Mouse (Mus musculus) lung, postnatal 25 days (tissue): Measurements from ENCODE around the gene Fbxo46.
A peak's percentile ranks its signal among the peaks of the same experiment; 100 is the strongest.

ENCODE experiments used
- DNase-seq: peaks from one replicate; pipeline ENCODE4 v3.0.0; 2022; ENCODE audit warnings: low spot score

Fbxo46 gene

GRCm38 (mm10) chr7:19093174-19093521, 26.5 kb upstream of the Fbxo46 start:
- DNase-seq = peak; percentile 89

DNA sequence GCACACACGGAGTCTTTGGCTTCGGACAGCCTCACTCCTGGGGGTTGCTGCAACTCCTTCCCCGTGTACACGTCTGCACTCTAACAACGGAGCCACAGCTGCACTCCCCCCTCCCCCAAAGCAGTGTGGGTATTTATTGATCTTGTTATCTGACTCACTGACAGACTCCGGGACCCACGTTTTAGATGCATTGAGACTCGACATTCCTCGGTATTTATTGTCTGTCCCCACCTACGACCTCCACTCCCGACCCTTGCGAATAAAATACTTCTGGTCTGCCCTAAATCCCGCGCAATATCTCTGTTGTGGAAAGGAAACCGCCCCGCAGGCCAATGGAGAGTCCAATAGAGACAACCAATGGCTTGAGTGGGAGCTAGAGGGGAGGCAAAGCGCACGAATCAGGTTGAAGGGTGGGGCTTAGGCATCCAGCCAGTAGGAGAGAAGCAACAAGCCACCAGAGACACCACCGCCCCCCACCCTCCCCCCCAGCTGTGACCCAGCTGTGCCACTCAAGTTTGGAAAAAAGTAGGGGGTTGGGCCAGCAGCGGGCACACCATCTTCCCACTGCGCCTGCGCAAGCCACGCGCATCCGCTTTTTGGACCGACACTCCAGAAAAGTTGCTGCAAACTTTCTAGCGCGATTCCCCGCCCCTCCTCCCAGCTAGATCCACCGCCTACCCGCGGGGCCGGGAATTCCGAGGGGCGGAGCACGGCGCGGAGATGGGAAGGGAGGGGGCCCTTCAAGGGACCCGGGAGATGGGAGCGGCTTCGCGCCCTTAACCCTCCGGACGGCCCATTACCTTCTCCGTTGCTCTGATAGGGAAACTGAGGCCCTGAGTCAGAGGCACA, 25.9 kb upstream of the Fbxo46 start:
- peak; percentile 97 for DNase-seq

GRCm38 (mm10) chr7:19094471-19094825, 25.2 kb upstream of the Fbxo46 start, which contains the start of gene Six5:
Gene Six5, plus strand, starts transcription at chr7:19094594.
- DNase-seq = peak; percentile 23

GRCm38 (mm10) chr7:19094826-19095750, 24.6 kb upstream of the Fbxo46 start:
- peak; percentile 43 for DNase-seq

DNA sequence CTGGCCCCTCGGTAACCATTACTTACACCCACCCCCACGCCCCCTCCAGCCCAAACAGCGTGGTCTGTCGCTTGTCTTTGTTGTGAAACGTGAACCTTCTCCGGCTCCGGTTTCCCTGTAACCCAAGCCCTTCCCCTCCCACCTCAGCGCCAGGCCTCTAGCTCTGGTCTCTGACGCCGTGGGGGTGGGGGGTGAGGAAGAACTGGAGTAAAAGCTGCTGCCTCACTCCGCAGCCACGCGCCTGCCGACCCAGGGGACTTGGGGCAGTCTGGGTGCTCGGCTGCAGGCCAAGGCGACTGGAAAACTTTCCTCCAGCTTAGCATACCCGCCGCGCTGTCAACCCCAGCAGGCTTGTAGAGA, 23.9 kb upstream of the Fbxo46 start:
- peak; percentile 48 for DNase-seq

DNA sequence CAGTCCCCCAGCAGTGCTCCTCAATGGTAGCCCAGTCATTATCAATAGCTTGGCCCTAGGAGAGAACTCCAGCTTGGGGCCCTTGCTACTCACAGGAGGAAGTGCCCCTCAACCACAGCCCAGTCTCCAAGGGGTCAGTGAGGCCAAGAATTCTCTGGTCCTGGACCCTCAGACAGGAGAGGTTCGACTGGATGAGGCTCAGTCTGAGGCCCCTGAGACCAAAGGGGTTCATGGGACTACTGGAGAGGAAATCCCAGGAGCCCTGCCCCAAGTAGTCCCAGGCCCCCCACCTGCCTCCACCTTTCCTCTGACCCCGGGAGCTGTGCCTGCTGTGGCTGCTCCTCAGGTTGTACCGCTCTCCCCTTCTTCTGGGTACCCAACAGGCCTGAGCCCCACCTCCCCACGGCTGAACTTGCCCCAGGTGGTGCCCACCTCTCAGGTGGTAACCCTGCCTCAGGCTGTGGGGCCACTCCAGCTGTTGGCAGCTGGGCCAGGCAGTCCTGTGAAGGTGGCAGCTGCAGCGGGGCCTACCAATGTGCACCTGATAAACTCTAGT, 23.2 kb upstream of the Fbxo46 start:
- DNase-seq = no peak

DNA sequence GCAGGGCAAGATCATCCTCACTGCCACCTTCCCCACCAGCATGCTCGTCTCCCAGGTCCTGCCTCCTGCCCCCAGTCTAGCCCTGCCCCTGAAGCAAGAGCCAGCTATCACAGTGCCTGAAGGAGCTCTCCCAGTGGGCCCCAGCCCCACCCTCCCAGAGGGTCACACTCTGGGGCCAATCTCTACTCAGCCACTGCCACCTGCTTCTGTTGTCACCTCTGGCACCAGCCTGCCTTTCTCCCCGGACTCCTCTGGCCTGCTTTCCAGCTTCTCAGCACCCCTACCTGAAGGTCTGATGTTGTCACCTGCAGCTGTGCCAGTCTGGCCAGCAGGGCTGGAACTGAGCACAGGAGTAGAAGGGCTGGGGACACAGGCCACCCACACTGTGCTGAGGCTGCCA, 22.4 kb upstream of the Fbxo46 start:
- DNase-seq = no peak

DNA sequence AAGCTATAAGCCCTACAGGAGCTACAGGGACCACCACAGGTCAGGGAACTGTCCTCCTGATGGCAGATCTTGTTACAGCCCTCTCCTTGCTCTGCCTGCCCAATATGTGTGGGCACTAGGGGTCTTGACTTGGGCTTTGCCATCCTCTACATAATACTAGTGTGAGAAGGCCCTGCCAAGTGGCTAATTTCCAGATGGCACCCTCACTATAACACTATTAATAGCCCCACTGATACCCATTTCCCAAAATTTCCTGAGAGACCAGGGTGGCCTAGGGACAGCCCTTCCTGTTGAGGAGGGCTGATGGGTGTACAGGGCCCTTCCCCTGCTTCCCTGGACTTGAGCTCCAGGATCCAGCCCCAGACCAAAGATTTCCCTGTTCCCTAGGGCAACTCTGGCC, 21.8 kb upstream of the Fbxo46 start:
- no peak for DNase-seq

- DNase-seq = no peak
These were observed 20.8 kb upstream of the Fbxo46 start for GRCm38 (mm10) chr7:19098811-19099210.

DNA sequence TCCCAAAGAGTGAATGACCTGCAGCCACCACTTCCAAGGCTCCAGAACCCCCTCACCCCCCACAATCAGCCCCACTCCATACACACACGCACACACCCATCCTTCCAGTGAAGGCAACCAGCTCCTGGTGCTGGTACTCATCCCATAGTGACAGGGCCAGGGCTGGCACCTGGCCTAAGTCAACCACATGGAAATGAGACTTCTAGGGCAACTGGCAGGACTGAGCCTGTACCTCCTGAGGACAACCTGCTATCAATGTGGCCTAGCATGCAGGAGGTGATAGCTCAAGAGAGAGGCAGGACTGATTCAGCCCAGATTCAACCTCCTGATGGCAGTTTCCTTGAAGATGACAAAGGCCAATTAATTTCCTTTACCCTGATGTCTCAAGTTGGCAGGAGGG, 19.4 kb upstream of the Fbxo46 start:
- no peak for DNase-seq

DNA sequence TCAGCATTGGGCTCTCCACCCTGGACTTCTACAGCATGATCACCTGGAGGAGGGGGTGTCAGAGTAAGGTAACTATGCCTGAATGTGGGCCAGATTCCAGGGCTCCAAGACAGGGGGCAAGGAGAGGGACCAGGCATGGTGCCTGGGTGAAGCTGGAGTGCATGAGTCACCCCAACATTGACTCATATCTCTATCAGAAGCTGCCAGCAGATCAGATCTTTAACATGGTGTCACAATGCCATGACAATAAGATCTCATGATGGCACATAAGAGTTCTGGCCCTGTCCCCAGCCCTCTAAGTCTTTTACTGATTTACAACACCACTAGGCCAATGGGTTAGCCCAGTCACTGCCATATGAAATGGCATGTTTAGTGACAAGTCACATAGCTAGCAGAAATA, 15.9 kb upstream of the Fbxo46 start:
- DNase-seq = no peak

DNA sequence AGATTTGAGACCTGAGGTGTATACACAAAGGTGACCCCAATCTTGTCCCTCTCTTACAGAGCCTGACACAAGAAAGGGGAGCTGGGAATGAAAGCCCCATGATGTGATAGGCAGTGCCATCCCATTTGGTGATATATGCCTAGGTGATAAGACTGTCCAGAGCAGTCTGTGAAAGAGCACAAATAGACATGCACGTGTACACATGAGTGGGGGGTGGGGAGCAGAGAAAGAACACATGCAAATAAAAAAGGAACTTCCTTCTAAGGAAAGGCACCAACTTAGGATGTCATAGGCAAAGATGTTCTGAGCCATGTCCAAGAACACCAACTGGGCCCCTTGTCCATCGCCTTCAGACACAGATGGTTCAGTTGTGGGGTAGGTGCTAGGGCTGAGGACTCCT, 15.2 kb upstream of the Fbxo46 start:
- no peak for DNase-seq

GRCm38 (mm10) chr7:19107436-19107835, 12.2 kb upstream of the Fbxo46 start:
- DNase-seq = no peak

DNA sequence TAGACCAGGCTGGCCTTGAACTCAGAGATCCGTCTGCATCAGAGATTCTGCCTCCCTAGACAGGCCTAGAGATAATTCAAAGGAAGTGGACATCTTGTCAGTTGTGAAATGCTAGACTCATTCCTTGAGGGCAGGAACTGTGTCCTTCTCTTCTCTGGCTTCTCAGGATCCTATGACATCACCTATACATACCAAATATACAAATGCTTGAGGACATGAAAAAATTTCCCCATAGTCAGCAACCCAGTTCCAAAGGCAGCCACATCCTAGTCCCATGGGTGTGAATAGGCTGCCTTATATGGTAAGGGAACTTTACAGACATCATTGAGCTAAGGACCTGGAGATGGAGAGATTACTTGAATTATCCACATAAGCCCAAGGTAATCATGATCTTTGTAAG, 10.1 kb upstream of the Fbxo46 start:
- no peak for DNase-seq

- DNase-seq = peak; percentile 42
These were observed 1.5 kb upstream of the Fbxo46 start, which contains the start of gene Gm4969 for GRCm38 (mm10) chr7:19118028-19118771. Gene Gm4969, minus strand, starts transcription at chr7:19118368.

DNA sequence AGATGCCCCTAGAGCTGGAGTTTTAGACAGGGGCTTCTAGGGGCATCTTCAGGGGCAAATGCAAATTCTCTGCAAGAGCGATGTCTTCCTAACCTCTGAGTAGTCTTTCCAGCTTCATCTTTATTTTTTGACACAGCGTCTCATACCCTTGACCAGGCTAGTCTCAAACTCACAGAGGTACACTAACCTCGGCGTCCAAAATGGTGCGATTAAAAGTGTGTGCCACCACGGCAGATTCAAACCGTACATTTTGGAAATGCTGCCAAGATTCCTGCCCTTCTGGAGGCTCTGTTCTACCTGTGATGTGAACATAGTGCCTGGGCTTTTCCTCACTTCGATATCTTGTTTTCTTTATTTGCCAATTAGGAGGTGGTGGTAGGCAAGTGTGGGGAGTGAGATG, 576 bp upstream of the Fbxo46 start:
- DNase-seq = no peak

- no peak for DNase-seq
These were observed 2.0 kb downstream of the Fbxo46 start for GRCm38 (mm10) chr7:19121686-19122085.

GRCm38 (mm10) chr7:19124713-19125112, 5.1 kb downstream of the Fbxo46 start:
- DNase-seq = no peak

DNA sequence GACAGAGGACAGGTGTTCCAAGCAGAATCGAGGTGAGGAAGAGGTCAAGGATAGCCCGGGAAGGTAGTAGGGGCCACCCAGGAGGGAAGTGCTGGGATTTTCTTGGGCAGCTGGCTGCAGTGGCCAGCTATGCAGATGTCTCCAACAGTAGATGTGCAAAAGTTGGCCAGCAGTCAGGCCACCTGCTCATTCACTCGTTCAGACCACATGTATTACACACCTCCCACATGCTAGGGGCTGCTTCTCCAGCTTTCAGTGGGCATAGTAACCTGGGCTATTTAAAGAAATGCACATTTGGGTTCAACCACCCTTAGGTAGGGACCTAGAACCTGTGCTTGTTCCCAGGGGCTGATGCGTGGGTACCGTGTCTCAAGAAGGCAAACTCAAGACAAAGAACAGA, 8.1 kb downstream of the Fbxo46 start:
- no peak for DNase-seq

DNA sequence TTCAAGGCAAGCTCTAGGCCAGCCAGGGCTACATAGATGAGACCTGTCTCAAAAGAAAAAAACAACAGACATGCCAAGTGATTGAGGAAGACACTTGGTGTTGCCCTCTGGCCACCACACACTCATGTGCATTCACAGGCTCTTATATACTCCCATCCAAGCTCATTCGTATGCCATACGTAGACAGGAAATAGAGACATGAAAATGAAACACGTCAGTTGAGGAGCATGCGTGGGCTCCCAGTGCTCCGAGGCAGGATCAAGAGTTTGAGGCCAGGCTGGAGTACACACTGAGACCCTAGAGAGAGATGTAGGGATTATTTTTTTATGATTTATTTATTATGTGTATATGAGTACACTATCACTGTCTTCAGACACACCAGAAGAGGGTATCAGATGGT, 9.7 kb downstream of the Fbxo46 start:
- no peak for DNase-seq

DNA sequence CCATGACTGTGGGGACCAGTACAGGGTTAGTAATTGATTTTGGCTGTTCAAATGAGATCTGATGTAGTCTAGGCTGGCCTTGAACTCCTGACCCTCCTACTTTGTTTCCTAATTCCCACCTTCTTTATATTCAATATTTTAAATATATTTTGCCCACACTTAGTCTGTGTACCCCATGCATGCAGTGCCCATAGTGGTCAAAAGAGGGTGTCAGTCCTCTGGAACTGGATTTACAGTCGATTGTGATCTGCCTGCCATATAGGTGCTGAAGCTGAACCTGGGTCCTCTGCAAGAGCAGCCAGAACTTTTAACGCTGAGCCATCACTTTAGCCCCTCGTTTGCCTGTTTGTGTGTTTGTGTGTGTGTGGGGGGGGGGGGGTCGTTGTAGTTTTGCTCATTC, 11.0 kb downstream of the Fbxo46 start:
- no peak for DNase-seq

DNA sequence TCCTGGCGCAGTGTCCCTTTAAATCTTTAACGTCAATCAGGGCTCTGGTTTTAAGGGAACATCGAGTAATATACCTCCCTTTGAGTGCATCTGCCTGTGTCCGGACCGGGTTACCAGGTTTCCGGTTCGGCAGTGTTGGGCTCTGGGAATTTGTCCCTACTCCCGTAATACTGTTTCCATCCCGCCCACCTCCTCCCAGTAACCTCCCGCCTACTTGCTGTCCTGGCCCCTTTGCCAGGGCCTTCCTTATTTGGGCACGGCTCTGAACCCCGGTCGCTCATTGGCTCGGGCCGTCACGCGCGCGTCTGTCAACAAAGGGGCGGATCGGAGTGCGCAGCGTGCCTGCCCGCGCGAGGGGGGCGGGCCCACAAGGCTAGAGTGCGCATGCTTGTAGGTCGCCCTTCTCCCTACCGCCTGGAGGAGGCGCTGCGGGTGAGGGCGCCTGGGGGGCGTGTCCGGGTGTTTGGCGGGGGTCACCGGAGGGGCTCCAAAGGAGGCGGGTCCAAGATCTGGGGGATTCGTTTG, 11.7 kb downstream of the Fbxo46 start:
- peak; percentile 98 for DNase-seq
